Mouse (Mus musculus) C2C12 (cell line): Measurements from ENCODE around the gene Kras. TPM values are rescaled to one million over a fixed set of nuclear protein-coding genes. Genes with fewer than 3 reads are reported as not detected.

ENCODE experiments used
- H3K27me3 ChIP-seq: one replicate; pipeline ENCODE4 v1.6.1; 2011; ENCODE audit not compliant: control insufficient read depth, insufficient read depth, insufficient read length
- H3K36me3 ChIP-seq: one replicate; pipeline ENCODE4 v1.6.1; 2011; ENCODE audit not compliant: control insufficient read depth, insufficient read depth
- H3K4me3 ChIP-seq: one replicate; pipeline ENCODE4 v1.5.1; 2011; ENCODE audit warnings: mild to moderate bottlenecking, control low read depth; ENCODE audit not compliant: poor library complexity, insufficient read depth, severe bottlenecking
- H3K79me2 ChIP-seq: one replicate; pipeline ENCODE4 v1.6.1; 2011; ENCODE audit not compliant: control insufficient read depth, insufficient read depth
- H3K79me3 ChIP-seq: one replicate; pipeline ENCODE4 v1.6.1; 2011; ENCODE audit warnings: low read depth, control low read depth
- H3ac ChIP-seq: one replicate; pipeline ENCODE3; 2011; ENCODE audit warnings: low read depth; ENCODE audit not compliant: control insufficient read depth, insufficient read length
- CEBPB ChIP-seq: IDR thresholded peaks from one replicate; pipeline ENCODE4 v1.6.1; 2011; ENCODE audit warnings: low read depth, mild to moderate bottlenecking, control low read depth, moderate library complexity
- CTCF ChIP-seq: IDR thresholded peaks from one replicate; pipeline ENCODE4 v1.5.1; 2011; ENCODE audit not compliant: control insufficient read depth, insufficient read depth, insufficient read length
- FOSL1 ChIP-seq: IDR thresholded peaks from one replicate; pipeline ENCODE4 v1.8.0; 2011; ENCODE audit warnings: mild to moderate bottlenecking, low read length; ENCODE audit not compliant: poor library complexity, insufficient read depth, severe bottlenecking
- MAX ChIP-seq: IDR thresholded peaks from one replicate; pipeline ENCODE4 v1.6.1; 2011; ENCODE audit warnings: mild to moderate bottlenecking, control low read depth
- MYOD1 ChIP-seq: IDR thresholded peaks from one replicate; pipeline ENCODE4 v1.6.1; 2011; ENCODE audit warnings: low read depth; ENCODE audit not compliant: control insufficient read depth, insufficient read length
- MYOG ChIP-seq: IDR thresholded peaks from one replicate; pipeline ENCODE4 v1.6.1; 2011; ENCODE audit not compliant: control insufficient read depth, insufficient read length; ENCODE audit errors: extremely low read depth
- USF1 ChIP-seq: IDR thresholded peaks from one replicate; pipeline ENCODE4 v1.6.1; 2011; ENCODE audit warnings: low read depth, mild to moderate bottlenecking, control low read depth, moderate library complexity
- long read RNA-seq, 2 experiments: library from polyadenylated mRNA; unstranded; transcript quantifications; one replicate each; pipeline ENCODE4 v2.0.0; 2019 to 2020
- polyA plus RNA-seq: library from polyadenylated mRNA; unstranded; fragments of >200 nt; fragmentation: generic; extraction: Trizol; gene quantifications from one replicate; pipeline ENCODE4 v1.2.1, GENCODE M21; 2012; ENCODE audit warnings: missing spikeins

The Kras gene
- 17.8 TPM for polyA plus RNA-seq
- long read RNA-seq, experiment 1, full-length matches to known transcripts: 18 of 26 reads
- long read RNA-seq, experiment 1, partial matches to known transcripts: 2 of 26 reads
- long read RNA-seq, experiment 1, other reads (novel, unspliced or antisense): 6 of 26 reads
- long read RNA-seq, experiment 2, full-length matches to known transcripts: 25 of 34 reads
- long read RNA-seq, experiment 2, partial matches to known transcripts: 1 of 34 reads
- long read RNA-seq, experiment 2, other reads (novel, unspliced or antisense): 8 of 34 reads

GRCm38 (mm10) chr6:145250185-145250791 lies at the start of gene Kras:
Gene Kras (minus strand): TSS chr6:145250239.
- H3K36me3 ChIP-seq: peaks cover 21% of the 10 kb centered on the region
- peak within 1 kb of the TSS; percentile 86 for H3K4me3 ChIP-seq
- H3K27me3 ChIP-seq: no peaks in the 10 kb centered on the region
- H3K79me2 ChIP-seq: peaks cover 46% of the 10 kb centered on the region
- H3K79me3 ChIP-seq: peaks cover 43% of the 10 kb centered on the region
- TF ChIP-seq MAX: peak; percentile 23
- no peak for TF ChIP-seq FOSL1
- TF ChIP-seq MYOG: no peak
- no peak for TF ChIP-seq CEBPB
- H3ac ChIP-seq: peak within 1 kb of the TSS; percentile 99

- H3K79me2 ChIP-seq: no peaks in the 10 kb centered on the region
- TF ChIP-seq FOSL1 (no peak), CEBPB (no peak), MYOG (no peak), USF1 (no peak), MAX (no peak), CTCF (no peak), MYOD1 (no peak)
- no peaks in the 10 kb centered on the region for H3K36me3 ChIP-seq
- no peak overlapping the region for H3K4me3 ChIP-seq
- no peaks in the 10 kb centered on the region for H3K27me3 ChIP-seq
- H3ac ChIP-seq: no peak overlapping the region
- no peaks in the 10 kb centered on the region for H3K79me3 ChIP-seq
These were observed 47.6 kb upstream of the Kras start for GRCm38 (mm10) chr6:145297626-145298025.

- no peak overlapping the region for H3K4me3 ChIP-seq
- no peaks in the 10 kb centered on the region for H3K27me3 ChIP-seq
- no peaks in the 10 kb centered on the region for H3K79me2 ChIP-seq
- no peak for TF ChIP-seq FOSL1
- TF ChIP-seq USF1: no peak
- TF ChIP-seq MYOD1: no peak
- TF ChIP-seq MYOG: no peak
- TF ChIP-seq CEBPB: no peak
- no peak for TF ChIP-seq CTCF
- TF ChIP-seq MAX: no peak
- no peaks in the 10 kb centered on the region for H3K36me3 ChIP-seq
- H3ac ChIP-seq: no peak overlapping the region
- no peaks in the 10 kb centered on the region for H3K79me3 ChIP-seq
These were observed 46.9 kb upstream of the Kras start for GRCm38 (mm10) chr6:145296979-145297378.

- no peaks in the 10 kb centered on the region for H3K27me3 ChIP-seq
- no peaks in the 10 kb centered on the region for H3K79me2 ChIP-seq
- no peaks in the 10 kb centered on the region for H3K36me3 ChIP-seq
- no peak overlapping the region for H3ac ChIP-seq
- H3K79me3 ChIP-seq: no peaks in the 10 kb centered on the region
- no peak overlapping the region for H3K4me3 ChIP-seq
- TF ChIP-seq CEBPB: no peak
These were observed 45.1 kb upstream of the Kras start for GRCm38 (mm10) chr6:145295171-145295570.

- Histone ChIP-seq H3K36me3 (no peaks in the 10 kb centered on the region), H3K79me2 (no peaks in the 10 kb centered on the region), H3K4me3 (no peak overlapping the region), H3K27me3 (no peaks in the 10 kb centered on the region), H3ac (no peak overlapping the region), H3K79me3 (no peaks in the 10 kb centered on the region)
- TF ChIP-seq FOSL1: no peak
- no peak for TF ChIP-seq MYOG
- TF ChIP-seq MYOD1: no peak
- TF ChIP-seq CTCF: no peak
- no peak for TF ChIP-seq MAX
- TF ChIP-seq CEBPB: no peak
- no peak for TF ChIP-seq USF1
These were observed 43.1 kb upstream of the Kras start for GRCm38 (mm10) chr6:145293156-145293555.
